Mouse (Mus musculus): ENCODE measurements around the gene Fam114a2. TPM values are rescaled to one million over a fixed set of nuclear protein-coding genes. Genes with fewer than 3 reads are reported as not detected.

Gene Fam114a2
- polyA plus RNA-seq, 1 experiment: 28.7 TPM

- peak overlapping the region; percentile 25 for H3K4me2 ChIP-seq (ENCODE audit: low read depth)
- TF ChIP-seq CEBPB (IDR thresholded peaks at IDR 0.05; ENCODE audit: insufficient read depth, poor library complexity, severe bottlenecking) (peak; percentile 10; the same call in 1 of the 2 replicates), MYOD1 (IDR thresholded peaks at IDR 0.05; ENCODE audit: control insufficient read depth in 1 of 3, insufficient read length in 2 of 3, low read depth in 2 of 3) (no peak)
- H3K4me3 ChIP-seq: no peak overlapping the region
- H3K79me2 ChIP-seq (ENCODE audit: control insufficient read depth, insufficient read depth): no peaks in the 10 kb centered on the region
- H3K36me3 ChIP-seq (ENCODE audit: control insufficient read depth, insufficient read depth): no peaks in the 10 kb centered on the region
- H3K27me3 ChIP-seq (ENCODE audit: control insufficient read depth, insufficient read depth, insufficient read length): no peaks in the 10 kb centered on the region
- H3ac ChIP-seq (ENCODE audit: control insufficient read depth, insufficient read length): no peak overlapping the region
Measured at GRCm38 (mm10) chr11:57445237-57445962, 73.0 kb downstream of the Fam114a2 start.

DNA sequence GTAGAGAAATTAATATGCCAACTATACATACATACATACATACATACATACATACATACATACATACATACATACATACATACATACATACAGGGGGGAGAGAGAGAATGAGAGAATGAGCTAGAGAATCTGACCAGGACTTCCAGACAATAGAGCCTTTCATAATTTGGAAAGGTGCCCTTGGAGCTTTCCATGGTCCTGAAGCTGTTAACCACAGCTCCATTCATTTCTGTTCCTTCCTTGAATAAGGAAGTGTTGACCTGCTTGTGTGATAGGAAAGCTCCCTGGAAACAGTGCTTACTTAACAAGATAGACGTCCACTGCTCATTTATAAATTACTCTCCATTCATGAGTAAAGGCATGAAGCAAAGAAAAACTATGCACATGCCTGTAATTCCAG is 84.3 kb downstream of the Fam114a2 start:
- H3K4me3 ChIP-seq: no peak overlapping the region
- TF ChIP-seq POLR2A (IDR thresholded peaks at IDR 0.05; ENCODE audit: insufficient read length, low read depth): no peak
- TF ChIP-seq REST (IDR thresholded peaks at IDR 0.05; ENCODE audit: insufficient read depth, insufficient read length): peak; percentile 39
- H3K79me2 ChIP-seq (ENCODE audit: control insufficient read depth, insufficient read depth): no peaks in the 10 kb centered on the region
- H3K4me2 ChIP-seq (ENCODE audit: low read depth): no peak overlapping the region
- H3K27me3 ChIP-seq (ENCODE audit: control insufficient read depth, insufficient read depth, insufficient read length): no peaks in the 10 kb centered on the region
- H3K36me3 ChIP-seq (ENCODE audit: control insufficient read depth, insufficient read depth): no peaks in the 10 kb centered on the region
- H3ac ChIP-seq (ENCODE audit: control insufficient read depth, insufficient read length): no peak overlapping the region

Other genes with a start within 250 kb of the Fam114a2 start
- 6.4 TPM for gene Mfap3, start within 50 bp of the Fam114a2 start, polyA plus RNA-seq (2012; fragmentation: generic; extraction: Trizol)
- gene Galnt10, start 126.8 kb upstream of the Fam114a2 start, polyA plus RNA-seq (2012; fragmentation: generic; extraction: Trizol): 27.2 TPM